Mouse (Mus musculus): ENCODE results near the gene Fam163b. TPM values are rescaled to one million over a fixed set of nuclear protein-coding genes. Genes with fewer than 3 reads are reported as not detected.
A peak's percentile ranks its signal among the peaks of the same experiment; 100 is the strongest.

Gene Fam163b
- total RNA-seq, 2 experiments from 2014 or later: 0.34 to 0.48 TPM

DNA sequence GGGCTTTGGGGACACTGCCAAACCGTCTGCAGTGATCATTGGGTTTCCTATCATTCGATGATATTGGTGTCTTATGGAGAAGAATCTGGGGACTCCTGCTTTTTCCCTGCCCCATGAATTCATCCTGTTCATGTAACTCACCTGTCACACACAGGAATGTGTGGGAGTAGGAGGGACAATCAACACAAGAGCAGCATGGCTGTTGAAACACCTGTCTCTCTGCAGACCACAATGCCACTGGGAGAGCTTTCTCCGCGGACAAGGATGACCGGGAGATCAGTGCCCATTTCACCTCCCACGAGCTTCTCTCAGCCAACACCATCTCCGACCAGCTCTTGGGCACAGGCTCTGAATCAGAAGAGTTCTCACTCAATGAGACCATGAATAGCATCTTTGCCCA lies 47.1 kb downstream of the Fam163b start:
- intact Hi-C loops (cut with DNase I): no loop called here
- no peak for DNase-seq (ENCODE audit: low spot score)

DNA sequence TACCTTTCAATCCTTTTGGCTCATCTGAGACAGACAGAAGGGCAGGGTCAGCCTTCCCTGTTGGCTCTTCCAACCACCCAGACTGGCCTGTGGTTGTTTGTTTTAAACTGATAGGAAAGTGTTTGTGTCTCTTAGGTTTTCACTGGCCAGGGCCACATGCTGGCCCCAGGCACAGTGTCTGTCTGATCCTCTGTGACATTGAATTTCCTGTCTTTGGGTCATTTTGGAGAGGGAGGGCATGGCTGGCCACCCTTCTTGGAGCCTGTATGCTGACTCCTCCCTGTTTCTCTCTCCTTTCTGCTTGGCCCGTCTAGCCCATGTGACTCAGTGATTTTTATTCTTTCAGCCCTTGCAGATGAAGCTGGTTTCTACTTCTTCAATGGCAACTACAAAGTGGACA lies 53.1 kb downstream of the Fam163b start:
- intact Hi-C loops (cut with DNase I): no loop called here

DNA sequence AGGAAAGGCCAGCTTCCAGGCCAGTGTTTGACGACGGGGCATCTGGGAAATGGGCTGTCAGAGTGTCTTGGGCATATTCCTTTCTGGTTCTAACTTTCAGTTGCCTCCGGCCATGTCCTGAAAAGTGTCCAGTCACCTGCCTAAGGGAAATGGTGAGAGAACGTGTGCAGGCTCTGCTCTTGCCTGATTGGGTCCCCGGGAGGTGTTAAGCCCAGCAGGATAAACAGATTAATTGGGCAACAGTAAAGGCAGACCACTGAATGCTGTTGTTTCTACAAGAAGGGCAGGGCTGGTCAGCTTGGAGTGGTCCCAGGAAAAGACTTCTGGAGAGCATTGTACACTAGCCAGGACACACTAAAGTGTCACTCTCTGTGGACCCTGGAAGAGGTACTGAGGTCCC lies 53.6 kb downstream of the Fam163b start:
- intact Hi-C loops (cut with DNase I): no loop called here
- DNase-seq (ENCODE audit: low spot score): no peak

More for the DNA sequence above, 53.1 kb downstream of the Fam163b start:
- no peak for DNase-seq (ENCODE audit: low spot score)

DNA sequence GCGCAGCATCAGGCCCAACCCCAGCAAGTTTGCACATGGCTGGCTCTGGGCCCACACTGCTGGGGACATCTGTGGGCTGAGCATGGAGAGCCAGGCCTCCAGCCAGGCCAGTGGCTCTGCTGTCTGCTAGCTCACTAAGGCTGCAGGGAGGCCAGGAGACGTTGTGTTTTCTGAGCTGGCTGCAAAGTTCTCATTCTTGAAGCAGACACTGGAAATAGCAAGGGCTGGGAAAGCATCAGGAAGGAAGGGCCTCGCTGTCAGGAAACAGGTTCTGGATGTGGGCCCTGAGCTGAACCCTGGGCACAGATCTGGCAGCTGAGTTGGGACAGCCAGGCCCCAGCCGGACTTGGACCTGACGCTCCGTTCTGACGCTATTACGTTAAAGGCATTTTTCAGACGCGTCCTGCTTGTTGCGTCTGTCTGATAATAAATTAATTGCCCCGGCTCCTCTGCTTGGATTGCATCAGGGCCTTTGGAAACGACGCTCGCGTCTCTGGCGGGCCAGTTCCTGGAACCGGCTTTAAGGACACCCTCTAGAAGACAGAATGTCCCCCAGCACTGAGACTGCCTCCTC lies 54.1 kb downstream of the Fam163b start:
- intact Hi-C loops (cut with DNase I): no loop called here
- DNase-seq (ENCODE audit: low spot score): peak; percentile 78

DNA sequence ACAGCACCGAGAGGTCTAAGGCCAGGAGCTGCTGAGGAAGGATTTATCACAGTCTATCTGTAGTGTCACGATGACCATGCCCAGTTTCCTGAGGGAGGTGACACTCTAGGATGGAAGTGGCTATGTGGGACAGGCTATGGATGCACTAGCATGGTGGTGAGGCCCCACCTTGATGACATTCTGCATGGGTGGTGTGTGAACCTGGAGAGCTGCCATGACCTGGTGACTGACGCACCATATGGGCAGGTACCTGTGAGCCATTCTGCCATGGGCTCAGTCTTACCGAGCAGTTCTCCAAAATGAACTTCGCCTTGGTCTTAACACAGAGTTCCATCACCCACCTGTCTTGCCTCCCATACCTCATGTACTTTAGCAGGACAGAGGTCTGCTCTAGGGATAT lies 54.7 kb downstream of the Fam163b start:
- no peak for DNase-seq (ENCODE audit: low spot score)

DNA sequence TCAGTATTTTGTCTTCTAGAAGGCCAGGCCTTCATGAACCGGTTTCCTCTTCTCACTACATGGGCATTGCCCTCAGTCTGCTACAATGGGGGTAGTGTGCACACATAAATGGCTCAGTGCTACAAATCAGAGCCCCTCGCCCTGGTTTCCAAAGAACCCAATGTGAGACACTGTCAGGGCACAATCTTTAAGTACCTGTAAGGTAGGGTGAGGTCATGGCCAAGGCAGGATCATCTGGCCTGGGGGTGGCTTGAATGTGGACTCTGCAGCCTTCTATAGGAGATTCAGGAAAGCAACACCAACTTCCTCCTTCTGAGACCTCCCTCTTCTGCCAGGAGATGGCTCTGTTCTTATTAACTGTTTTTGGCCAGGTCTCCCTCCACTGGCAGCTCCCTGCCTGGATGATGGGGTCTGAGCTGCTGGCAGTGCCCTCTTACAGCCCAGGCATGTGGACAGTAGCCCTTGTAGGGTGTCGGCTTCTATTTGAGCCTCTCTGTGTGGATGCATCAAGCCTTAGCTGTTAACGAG lies 55.7 kb downstream of the Fam163b start:
- intact Hi-C loops (cut with DNase I): no loop called here
- DNase-seq (ENCODE audit: low spot score): no peak

More for the DNA sequence above, 54.7 kb downstream of the Fam163b start:
- intact Hi-C loops (cut with DNase I): no loop called here

DNA sequence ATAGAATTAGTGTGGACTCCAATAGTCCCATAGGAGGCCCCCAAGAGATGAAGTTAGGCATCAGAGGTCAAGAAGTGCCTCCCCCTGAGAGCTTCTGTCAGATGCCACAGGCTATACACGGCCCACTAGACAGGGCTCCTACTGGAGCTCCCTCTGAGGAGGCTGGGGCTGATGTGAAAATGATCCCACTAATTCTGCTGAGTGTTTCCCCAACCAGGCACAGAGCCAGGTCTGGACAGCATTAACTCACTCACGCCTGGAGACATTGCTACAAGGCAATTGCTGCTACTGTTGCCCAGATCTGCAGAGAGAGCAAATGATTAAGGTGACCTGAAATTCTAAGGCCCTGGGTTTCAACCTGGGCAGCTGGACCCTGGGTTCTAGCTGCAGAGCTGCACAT lies 56.5 kb downstream of the Fam163b start:
- no peak for DNase-seq (ENCODE audit: low spot score)
- intact Hi-C loops (cut with DNase I): no loop called here

DNA sequence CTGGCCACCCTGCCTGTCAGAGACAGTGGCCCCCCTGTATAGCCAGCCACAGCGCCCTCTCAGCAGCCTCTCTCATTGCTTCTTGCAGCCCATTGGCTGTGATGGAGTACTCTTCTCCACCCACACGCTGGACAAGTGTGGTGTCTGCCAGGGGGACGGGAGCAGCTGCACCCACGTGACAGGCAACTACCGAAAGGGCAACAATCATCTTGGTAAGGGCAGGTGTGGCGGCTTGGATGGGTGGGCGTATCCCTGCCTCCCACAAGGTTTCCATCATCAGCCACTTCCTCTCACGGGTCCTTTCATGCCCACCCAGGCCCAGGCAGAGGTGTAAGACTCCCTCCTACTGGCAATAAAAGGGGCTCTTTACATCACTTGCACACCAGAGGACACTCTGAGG lies 57.3 kb downstream of the Fam163b start:
- intact Hi-C loops (cut with DNase I): no loop called here
- DNase-seq (ENCODE audit: low spot score): no peak

DNA sequence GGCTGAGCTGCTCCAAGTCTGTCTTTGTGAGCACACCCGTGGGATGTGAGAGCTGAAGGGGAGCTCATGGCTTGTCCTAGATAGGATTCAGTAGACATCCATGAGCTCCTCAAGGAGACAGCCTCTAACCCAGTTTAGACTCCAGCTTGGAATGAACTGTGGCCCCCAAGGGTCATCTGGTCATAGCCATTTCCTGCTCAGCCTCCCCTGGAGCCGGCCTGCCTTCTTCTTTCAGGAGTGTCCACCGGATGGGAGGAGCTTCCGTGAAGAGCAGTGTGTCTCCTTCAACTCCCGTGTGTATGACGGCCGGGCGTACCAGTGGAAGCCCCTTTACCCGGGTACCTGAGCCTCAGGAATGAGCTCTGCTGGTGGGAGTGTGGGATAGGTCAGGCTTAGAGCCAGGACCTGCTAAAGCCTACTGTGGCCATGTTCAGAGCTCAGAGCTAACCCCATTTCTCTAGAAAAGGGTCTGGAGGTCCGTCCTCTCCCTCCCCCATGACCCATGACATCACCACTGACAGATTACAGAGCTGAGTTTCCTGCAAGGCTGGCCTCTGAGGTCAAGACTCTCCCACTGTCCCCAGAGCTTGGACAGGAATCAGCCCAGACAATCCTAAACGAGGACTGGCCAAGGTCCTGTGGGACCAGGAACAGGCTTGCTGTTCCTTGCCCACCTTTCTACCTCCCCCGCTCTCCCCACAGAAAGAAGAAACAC lies 58.4 kb downstream of the Fam163b start:
- intact Hi-C loops (cut with DNase I): no loop called here
- no peak for DNase-seq (ENCODE audit: low spot score)

DNA sequence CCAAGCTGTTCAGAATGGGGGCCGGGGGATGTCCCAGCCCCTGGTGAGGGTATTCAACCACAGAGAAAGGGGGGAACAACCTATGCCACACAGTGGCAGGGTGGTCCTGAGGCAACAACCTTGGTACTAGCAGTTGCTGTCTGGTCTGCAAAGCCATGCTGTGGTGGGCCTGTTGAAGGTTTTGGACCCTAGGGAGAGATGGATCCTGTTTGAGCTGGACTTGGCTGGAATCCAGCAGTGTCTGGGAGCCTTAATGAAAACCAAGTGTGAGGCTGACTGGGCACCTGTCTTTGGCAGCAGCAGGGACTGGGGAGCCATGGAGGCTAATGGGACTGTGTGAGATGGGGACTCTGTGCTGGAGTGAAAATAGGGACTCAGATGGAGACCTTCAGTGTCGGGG lies 62.6 kb downstream of the Fam163b start:
- intact Hi-C loops (cut with DNase I): loop anchor here (5.0 to 10.0 kb wide), 2 partner anchors 43 to 155 kb away; no protein-coding TSS in a partner anchor
- no peak for DNase-seq (ENCODE audit: low spot score)

DNA sequence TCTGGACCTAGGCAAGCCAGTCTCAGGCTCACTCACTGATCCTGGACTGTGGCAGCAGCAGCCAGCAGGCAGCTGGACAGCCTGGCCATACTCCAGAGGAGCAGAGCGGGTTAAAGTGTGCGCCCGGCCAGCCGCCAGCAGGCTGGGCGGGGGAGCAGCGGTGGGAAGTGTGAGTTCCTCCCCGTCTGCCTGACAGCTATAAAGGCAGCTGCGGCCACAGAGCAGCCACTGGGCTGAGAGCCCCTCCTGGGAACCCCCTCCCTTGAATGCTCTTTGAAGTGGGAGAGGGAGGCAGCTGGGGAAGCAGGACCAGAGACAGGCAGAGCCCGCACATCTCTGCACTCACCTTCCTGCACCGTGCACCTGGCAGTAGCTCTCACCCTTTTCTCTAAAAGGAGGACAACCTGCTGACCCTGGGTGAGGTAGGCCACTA lies 63.1 kb downstream of the Fam163b start, which contains the start of gene Adamtsl2:
Adamtsl2 (plus strand) TSS at position 228 of the 433 bp plus-strand sequence.
- peak; percentile 83 for DNase-seq (ENCODE audit: low spot score)
- intact Hi-C loops (cut with DNase I): loop anchor here (5.0 to 10.0 kb wide), 2 partner anchors 43 to 156 kb away; no protein-coding TSS in a partner anchor

DNA sequence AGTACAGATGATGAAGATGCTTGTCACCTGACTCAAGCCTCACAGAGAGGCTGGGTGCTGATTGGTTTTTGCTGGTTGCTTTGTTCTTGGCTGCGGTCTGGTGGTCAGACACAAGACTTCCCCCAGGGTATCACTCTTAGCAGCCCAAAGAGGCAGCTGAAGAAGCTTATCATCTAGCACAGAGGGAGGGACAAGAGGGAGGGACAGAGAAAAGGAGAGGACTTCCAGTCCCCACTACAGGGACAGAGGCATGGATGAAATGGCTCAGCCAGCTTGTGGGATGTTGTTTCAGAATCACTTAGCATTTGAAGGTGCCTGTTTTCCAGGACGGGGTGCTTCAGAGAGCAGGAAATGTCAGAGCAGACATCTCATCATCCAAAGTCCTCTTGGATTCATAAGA lies 64.0 kb downstream of the Fam163b start:
- DNase-seq (ENCODE audit: low spot score): no peak
- intact Hi-C loops (cut with DNase I): loop anchor here (5.0 to 10.0 kb wide), 2 partner anchors 44 to 156 kb away; no protein-coding TSS in a partner anchor

DNA sequence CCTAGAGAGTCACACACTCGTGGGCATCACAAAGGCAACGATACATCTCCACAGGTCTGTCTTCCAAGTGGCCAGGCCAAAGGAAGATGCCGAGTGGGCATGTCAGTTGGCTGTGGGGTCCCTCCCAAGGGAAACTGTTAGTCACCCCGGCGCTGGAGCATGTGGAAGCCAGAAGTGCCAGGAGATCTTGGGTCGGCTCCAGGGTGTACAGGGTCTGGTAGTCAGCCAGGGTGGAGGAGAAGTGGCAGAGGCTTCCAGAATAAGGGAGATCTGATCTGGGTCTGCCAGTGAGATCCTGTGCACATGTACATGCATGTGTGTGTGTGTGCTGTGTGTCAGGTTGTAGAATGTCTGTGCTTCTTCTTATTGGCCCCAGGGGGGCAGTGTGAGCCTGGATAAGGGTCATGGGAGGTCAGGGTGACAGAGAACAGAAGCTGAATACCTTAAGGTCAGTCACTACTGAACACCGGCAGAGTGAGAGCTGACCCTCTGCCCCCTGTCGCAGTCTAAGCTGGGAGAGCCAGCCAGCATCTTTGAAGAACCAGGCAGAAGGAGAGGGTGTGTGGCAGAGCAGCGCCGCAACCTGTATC lies 64.5 kb downstream of the Fam163b start:
- intact Hi-C loops (cut with DNase I): loop anchor here (5.0 to 10.0 kb wide), 2 partner anchors 45 to 157 kb away; no protein-coding TSS in a partner anchor
- no peak for DNase-seq (ENCODE audit: low spot score)

DNA sequence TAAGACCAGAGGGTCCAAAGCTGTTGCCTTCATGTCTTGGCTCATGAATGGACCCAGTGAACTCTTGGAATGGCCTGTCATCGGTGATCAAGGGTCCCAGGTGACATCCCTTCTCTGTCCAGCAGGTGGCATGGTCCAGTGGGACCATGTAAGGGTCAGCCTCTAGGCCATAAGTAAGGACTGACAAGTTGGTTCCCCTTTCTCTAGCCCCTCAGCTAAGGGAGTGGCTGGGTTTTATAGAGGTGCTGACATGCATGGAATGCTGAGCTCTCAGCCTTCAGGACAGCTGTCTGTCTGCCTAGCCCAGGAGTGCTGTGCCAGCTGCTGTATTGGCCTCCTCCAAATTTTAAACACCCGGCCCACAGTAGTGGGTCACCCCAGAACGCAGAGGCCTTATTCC lies 66.8 kb downstream of the Fam163b start:
- intact Hi-C loops (cut with DNase I): loop anchor here (5.0 to 10.0 kb wide), 2 partner anchors 47 to 159 kb away; no protein-coding TSS in a partner anchor
- no peak for DNase-seq (ENCODE audit: low spot score)

DNA sequence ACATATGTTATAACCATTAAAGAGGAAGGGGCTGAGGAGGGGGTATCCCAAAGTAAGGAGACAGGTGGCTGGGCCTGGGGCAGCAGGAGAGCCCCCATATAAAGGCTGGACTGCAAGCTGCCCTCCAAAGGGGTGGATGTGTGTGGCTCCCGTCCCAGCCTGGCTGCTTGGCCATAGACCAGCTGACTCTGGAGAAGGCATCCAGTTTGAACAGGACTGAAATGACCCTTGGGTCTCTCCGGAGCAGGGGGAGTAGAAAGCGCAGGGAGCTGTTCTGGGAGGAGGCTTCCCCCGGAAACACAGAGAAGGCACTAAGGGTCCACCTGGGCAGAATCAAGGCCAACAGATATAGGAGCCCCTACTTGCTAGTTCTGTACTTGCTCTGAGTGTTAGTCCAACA lies 67.5 kb downstream of the Fam163b start:
- intact Hi-C loops (cut with DNase I): loop anchor here (5.0 to 10.0 kb wide), 2 partner anchors 47 to 160 kb away; no protein-coding TSS in a partner anchor
- no peak for DNase-seq (ENCODE audit: low spot score)

DNA sequence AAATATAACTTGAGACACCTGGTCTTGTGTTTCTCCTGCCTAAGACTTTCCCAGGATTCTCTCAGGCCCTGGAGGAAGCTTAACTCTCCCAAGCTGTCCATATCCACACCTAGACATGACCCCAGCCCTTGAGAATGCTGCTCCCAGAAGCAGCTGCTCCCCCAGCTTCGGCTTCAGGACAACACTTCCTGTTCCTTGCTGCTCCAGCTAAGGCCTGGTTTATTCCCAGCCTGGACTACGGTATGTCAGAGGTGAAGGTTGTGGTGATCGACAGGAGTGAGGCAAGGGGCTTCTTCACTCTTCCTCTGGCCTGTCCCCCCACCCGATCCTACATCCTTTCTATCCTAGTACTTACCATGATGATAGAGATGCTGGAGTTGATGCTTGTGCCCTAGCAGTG lies 68.9 kb downstream of the Fam163b start:
- intact Hi-C loops (cut with DNase I): loop anchor here (10.0 kb wide), 1 partner anchor 161 kb away; no protein-coding TSS in a partner anchor
- no peak for DNase-seq (ENCODE audit: low spot score)

DNA sequence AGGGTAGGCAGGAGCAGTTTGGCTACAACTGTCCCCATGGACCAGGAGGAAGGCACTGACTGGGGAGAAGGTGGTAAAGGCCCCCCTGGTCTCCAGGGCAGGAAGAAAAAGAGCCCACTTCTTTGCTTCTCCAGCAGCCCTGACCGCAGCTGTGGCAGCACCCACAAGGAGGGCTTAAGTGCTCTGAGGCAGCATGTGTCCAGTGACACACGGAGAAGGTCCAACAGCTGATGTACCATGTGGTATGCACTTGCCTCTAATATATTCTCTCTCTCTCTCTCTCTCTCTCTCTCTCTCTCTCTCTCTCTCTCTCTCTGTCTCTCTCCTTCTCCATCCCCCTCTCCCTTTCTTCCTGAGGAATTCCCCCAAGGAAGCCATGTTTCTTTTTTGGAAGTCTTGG lies 70.3 kb downstream of the Fam163b start, which contains the start of gene Mymk:
Mymk (minus strand) TSS at position 202 of the 400 bp plus-strand sequence.
- intact Hi-C loops (cut with DNase I): loop anchor here (2.0 to 10.0 kb wide), 2 partner anchors 25 to 163 kb away; no protein-coding TSS in a partner anchor
- DNase-seq (ENCODE audit: low spot score): no peak

DNA sequence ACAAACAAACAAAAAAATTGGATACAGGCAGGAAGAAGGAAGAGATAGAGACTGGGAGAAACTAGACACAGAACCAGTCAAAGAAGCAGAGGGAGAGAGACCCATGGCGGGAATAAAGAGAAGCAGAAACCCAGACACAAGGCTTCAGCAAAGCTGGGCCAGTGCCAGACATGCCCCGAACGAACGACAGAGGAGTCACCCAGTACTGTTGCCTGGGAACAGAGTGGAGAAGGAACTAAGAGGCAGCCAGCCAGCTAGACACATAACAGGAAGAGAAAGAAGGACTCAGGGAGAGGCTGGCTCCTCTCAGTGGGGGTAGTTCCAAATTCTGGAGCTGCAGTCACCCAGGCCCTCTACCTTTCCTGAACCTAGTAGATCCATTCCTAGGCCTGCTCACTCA lies 71.2 kb downstream of the Fam163b start:
- intact Hi-C loops (cut with DNase I): loop anchor here (2.0 to 10.0 kb wide), 2 partner anchors 24 to 164 kb away; no protein-coding TSS in a partner anchor
- DNase-seq (ENCODE audit: low spot score): peak; percentile 67

DNA sequence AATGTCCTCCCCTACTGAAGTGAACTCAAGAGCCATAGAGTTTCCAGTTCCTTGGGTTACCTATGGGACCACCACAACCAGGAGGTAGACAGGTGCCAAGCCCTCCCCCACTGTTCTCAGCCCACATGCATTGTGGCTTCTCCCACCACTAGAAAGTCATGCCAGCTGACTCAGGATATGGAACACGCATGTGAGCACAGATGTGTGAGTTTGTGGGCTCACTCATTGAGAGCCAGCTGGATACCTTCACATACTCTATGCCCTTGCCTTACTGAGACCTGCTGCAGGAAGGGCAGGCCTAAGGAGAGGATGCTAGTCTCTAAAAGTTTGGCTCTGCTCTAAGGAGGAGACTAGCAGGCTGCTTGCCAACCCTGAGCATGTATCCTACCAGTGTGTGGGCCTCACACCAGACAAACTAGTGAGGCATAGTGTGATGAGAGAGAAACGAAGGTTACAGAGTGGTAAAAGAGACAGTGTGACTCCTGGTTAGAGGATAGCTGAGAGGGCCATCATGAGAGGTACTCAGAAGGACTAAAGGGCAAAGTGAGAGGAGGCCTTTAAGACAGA lies 72.0 kb downstream of the Fam163b start:
- intact Hi-C loops (cut with DNase I): loop anchor here (2.0 to 10.0 kb wide), 2 partner anchors 24 to 164 kb away; no protein-coding TSS in a partner anchor
- DNase-seq (ENCODE audit: low spot score): no peak

DNA sequence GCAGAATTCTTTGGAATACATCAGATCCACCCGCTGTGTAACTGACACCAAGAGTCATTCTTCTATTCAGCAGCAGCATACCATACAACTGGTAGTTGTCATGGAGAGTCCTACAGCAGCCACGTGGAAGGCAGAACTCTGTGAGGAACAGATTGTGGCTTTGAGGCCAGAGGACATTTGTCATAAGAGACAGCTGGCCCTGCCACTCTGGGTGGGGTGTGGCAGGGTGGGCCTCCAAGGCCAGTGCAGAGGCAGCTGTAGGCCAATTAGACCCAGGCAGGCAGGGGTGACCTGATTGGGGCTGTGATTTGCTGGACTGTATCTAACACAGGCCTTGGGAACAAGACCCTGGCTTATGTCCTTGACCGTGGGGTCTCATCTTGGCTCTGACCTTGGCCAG lies 72.6 kb downstream of the Fam163b start:
- no peak for DNase-seq (ENCODE audit: low spot score)
- intact Hi-C loops (cut with DNase I): loop anchor here (2.0 to 10.0 kb wide), 2 partner anchors 23 to 165 kb away; no protein-coding TSS in a partner anchor

All from heart, postnatal 25 days (tissue).